Mouse (Mus musculus) cerebellum, adult 8-10 months (tissue): ENCODE results near the gene Syna.

Experiments used
- DNase-seq: peaks from one replicate; pipeline ENCODE4 v3.0.0; 2022

Syna gene

DNA sequence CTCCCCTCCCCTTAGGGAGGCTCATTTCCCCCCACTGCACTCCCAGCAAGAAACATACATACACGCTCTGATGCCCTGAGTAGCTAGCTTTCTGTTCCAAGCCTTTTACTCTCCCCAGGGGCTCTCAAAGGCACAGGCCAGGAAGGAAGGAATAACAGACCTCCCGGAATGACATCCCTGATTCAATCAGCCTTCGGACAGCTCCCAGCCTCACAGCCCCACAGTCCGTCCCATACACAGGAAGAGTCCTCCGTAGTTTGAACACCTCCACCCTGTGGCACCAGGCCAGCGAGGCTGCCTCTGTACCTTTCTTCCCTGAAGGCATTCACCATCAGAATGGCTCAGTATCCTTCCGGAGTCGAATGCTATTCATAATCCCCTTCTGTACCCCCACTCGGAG, 31.5 kb downstream of the Syna start:
- DNase-seq: no peak

- DNase-seq: peak; percentile 64
Measured at GRCm38 (mm10) chr5:134525971-134526711, 33.8 kb downstream of the Syna start.

GRCm38 (mm10) chr5:134523728-134524127, 36.2 kb downstream of the Syna start:
- DNase-seq: no peak

DNA sequence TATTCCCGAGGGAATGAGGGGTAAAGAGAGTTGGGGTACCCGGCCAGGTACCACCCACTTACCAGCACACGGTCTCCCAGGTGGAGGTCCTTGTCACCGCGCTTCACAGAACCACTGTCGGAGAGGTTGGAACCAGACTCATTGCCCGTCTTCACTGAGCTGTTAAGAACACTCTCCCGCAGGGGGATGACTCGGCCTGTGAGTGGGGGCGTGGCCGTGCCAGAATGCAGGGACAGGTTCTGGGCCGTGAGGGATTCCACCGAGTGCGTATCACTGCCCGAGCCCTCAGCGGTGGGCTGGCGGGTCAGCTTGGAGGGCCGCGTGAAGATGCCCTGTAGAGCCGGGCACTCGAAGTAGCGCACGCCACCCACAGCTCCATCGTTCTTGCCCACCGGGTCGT, 37.4 kb downstream of the Syna start:
- no peak for DNase-seq

- DNase-seq: no peak
Measured at GRCm38 (mm10) chr5:134521806-134522205, 38.2 kb downstream of the Syna start.

DNA sequence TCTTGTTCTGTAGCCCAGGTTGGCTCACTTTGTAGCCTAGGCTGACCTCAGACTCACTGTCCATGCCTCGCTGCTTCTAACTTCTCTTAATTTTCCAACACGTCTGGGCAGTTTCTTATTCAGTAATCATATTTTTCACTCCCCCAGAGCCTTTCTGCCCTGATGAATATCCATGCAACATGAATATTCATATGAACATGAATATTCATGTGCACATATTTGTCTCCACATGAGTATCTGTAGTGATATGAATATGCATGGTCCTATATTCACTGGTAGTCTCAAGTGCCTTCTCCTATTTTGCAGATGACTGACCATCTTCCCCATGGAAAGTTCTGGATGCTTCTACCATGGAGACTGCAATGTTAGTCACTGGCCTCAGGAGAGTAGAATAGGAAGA, 38.8 kb downstream of the Syna start:
- no peak for DNase-seq

GRCm38 (mm10) chr5:134520120-134520519, 39.9 kb downstream of the Syna start:
- DNase-seq: no peak

DNA sequence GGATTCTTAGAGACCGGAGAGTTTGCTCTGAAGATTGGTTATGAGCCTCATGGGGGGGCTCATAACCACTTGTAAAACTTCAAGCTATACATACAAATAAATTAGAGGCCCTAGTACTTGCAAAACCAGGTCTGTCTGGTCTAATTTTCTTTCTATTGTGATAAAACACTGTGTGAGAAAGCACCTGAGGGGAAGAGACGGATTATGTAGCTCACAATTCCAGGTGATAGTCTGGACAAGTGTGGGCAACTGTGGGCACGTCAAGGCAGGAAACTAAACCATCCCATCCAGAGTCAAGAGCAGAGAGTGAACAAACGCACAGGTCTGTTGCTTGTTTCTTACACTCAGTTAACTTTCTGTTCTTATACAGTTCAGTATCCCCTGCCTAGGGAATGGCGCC, 40.5 kb downstream of the Syna start:
- DNase-seq: no peak

- DNase-seq: no peak
Measured at GRCm38 (mm10) chr5:134512086-134512485, 47.9 kb downstream of the Syna start.

GRCm38 (mm10) chr5:134510266-134510665, 49.7 kb downstream of the Syna start:
- no peak for DNase-seq

DNA sequence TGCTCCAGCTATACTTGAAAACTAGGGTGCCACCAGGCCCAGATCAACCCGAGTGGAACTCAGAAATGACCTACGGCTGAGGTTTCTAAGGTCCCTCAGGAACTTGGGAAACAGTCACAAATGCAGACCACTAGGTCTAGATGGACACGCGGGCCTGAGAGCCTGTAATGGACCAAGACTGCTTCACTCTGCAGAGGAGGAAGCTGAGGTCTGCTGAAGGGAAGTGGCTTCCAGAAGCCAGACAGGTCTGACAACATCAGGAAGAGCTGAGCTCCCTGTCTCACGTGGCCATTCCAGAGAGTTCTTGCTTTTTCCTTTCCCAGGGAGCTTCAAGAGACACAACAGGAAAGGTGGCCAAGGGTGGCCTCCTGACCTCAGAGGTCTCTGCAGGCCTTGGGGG, 51.0 kb downstream of the Syna start:
- DNase-seq: no peak
